Mouse (Mus musculus) hindbrain, embryonic 10.5 days (tissue): ENCODE data around the gene Ifi211. TPM values are rescaled to one million over a fixed set of nuclear protein-coding genes. Genes with fewer than 3 reads are reported as not detected.
"Not testable (repeated sequence)": the region's sequence is repeated elsewhere in the genome, so short reads cannot be mapped to it uniquely, and the experiment has no call there.

ENCODE experiments used
- DNase-seq: peaks from one replicate; pipeline ENCODE4 v3.0.0-alpha.2; 2017; ENCODE audit warnings: low spot score
- H3K27ac ChIP-seq: fragments of 300-500 bp; sonication (generic); 2 replicates; pipeline ENCODE4 v1.5.1; 2016; ENCODE audit warnings: mild to moderate bottlenecking, moderate library complexity
- H3K27me3 ChIP-seq: fragments of 300-500 bp; sonication (generic); 2 replicates; pipeline ENCODE4 v1.6.1; 2016; ENCODE audit warnings: mild to moderate bottlenecking; ENCODE audit not compliant: poor library complexity, insufficient read depth, severe bottlenecking
- H3K36me3 ChIP-seq: fragments of 300-500 bp; sonication (generic); 2 replicates; pipeline ENCODE4 v1.6.1; 2016; ENCODE audit warnings: mild to moderate bottlenecking, moderate library complexity
- H3K4me1 ChIP-seq: fragments of 300-500 bp; sonication (generic); replicated peaks from 2 replicates; pipeline ENCODE4 v1.6.1; 2016; ENCODE audit warnings: mild to moderate bottlenecking
- H3K4me3 ChIP-seq: fragments of 300-500 bp; sonication (generic); 2 replicates; pipeline ENCODE4 v1.5.1; 2016; ENCODE audit warnings: mild to moderate bottlenecking, moderate library complexity
- H3K9me3 ChIP-seq: fragments of 300-500 bp; sonication (generic); 2 replicates; pipeline ENCODE4 v1.6.1; 2016; ENCODE audit warnings: mild to moderate bottlenecking, moderate library complexity
- WGBS: fragments of 180-500 bp; shearing (Covaris S2); methylation state at CpG from one replicate; pipeline ENCODE4 v1.1.7; 2016; 5-methylcytosine and 5-hydroxymethylcytosine counted together
- polyA plus RNA-seq: library from polyadenylated mRNA; unstranded; fragments of >200 nt; fragmentation: Nextera tagmentation; extraction: Ambion mirVana; gene quantifications from 2 replicates; pipeline ENCODE4 v1.2.1, GENCODE M21; 2016

Ifi211 gene
- polyA plus RNA-seq, 1 experiment from 2014 or later, result 0.24 TPM

GRCm38 (mm10) chr1:173852853-173853252 is 60.0 kb downstream of the Ifi211 start:
- not testable (repeated sequence) for H3K27me3 ChIP-seq, H3K9me3 ChIP-seq, H3K27ac ChIP-seq, DNase-seq, H3K4me1 ChIP-seq, H3K36me3 ChIP-seq, H3K4me3 ChIP-seq
- 66% methylated on average over 4 of the region's 4 CpGs for WGBS

Other genes with a start within 250 kb of the Ifi211 start
- gene Ifi208, start 239.4 kb downstream of the Ifi211 start, polyA plus RNA-seq, result not detected in 2 replicates
- gene Ifi207, start 171.3 kb downstream of the Ifi211 start, polyA plus RNA-seq, result 0.27 and 0.43 TPM in 2 replicates
- 0.50 and 0.94 TPM in 2 replicates for gene Ifi204, start 146.1 kb downstream of the Ifi211 start, polyA plus RNA-seq
- 0.26 TPM in 1 of 2 replicates, not detected in the other for gene Mndal, start 29.4 kb upstream of the Ifi211 start, polyA plus RNA-seq
- gene Ifi203, start 29.6 kb upstream of the Ifi211 start, polyA plus RNA-seq, result not detected in 2 replicates
- not detected in 2 replicates for gene Ifi202b, start 69.7 kb upstream of the Ifi211 start, polyA plus RNA-seq
- 0.16 TPM in 1 of 2 replicates, not detected in the other for gene Ifi205, start 118.8 kb upstream of the Ifi211 start, polyA plus RNA-seq
- not detected in 2 replicates for gene Olfr433, start 127.7 kb upstream of the Ifi211 start, polyA plus RNA-seq
- not detected in 2 replicates for gene Olfr432, start 136.2 kb upstream of the Ifi211 start, polyA plus RNA-seq
- gene Olfr430, start 153.6 kb upstream of the Ifi211 start, polyA plus RNA-seq, result not detected in 2 replicates
- gene Olfr429, start 171.3 kb upstream of the Ifi211 start, polyA plus RNA-seq, result not detected in 2 replicates
- gene Olfr427, start 183.8 kb upstream of the Ifi211 start, polyA plus RNA-seq, result not detected in 2 replicates
- gene Olfr231, start 208.1 kb upstream of the Ifi211 start, polyA plus RNA-seq, result not detected in 2 replicates
- not detected in 2 replicates for gene Olfr424, start 218.5 kb upstream of the Ifi211 start, polyA plus RNA-seq
- gene Olfr420, start 242.6 kb upstream of the Ifi211 start, polyA plus RNA-seq, result not detected in 2 replicates